Mouse (Mus musculus): ENCODE data around the gene Sdr16c6. TPM values are rescaled to one million over a fixed set of nuclear protein-coding genes. Genes with fewer than 3 reads are reported as not detected.

Gene Sdr16c6
- polyA plus RNA-seq (2017; shearing (Covaris generic)): not detected

DNA sequence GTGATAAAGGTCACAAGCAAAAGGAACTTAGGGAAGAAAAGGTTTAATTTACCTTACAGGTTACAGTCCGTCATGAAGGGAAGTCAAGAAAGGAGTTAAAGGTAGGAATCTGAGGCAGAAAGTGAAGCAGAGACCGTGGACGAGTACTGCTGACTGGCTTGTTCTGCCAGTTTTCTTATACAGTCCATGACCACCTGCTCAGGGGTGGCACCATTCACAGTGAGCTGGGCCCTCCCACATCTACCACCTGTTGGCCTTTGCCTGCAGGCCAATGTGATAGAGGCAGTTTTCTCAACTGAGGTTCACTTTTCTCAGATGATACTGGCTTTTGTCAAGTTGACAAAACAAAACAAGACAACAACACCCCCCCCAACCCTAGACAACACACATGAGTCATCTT lies at the start of gene Sdr16c6:
Gene Sdr16c6 (minus strand): TSS at position 151 of the 400 bp plus-strand sequence.

Other genes with a start within 250 kb of the Sdr16c6 start
- 1,000 to 10,000 TPM in 1 of 2 experiments, 100 to 1,000 TPM in 1; 883 to 1,364 TPM for gene Gm11808, start 103.9 kb downstream of the Sdr16c6 start, polyA plus RNA-seq (2017; shearing (Covaris generic))